Mouse (Mus musculus) left cerebral cortex, adult 18-20 months (tissue): ENCODE measurements around the gene Letm1. TPM values are rescaled to one million over a fixed set of nuclear protein-coding genes. Genes with fewer than 3 reads are reported as not detected.

Experiments used
- total RNA-seq, 2 experiments: library from RNA; stranded (reverse); gene quantifications; 2 replicates each; pipeline ENCODE4 v1.2.3; 2021

Gene Letm1
- total RNA-seq, 2 experiments from 2014 or later, result 97.9 to 104 TPM

Other genes starting within 250 kb of the Letm1 start
- 10 to 100 TPM; 21.8 to 24.2 TPM for gene Fam53a, start 153.2 kb downstream of the Letm1 start, total RNA-seq
- 1 to 10 TPM in 1 of 2 experiments, under 1 TPM in 1; 0.67 to 1.1 TPM for gene Gm9903, start 152.9 kb downstream of the Letm1 start, total RNA-seq
- 10 to 100 TPM; 26.1 to 28.3 TPM for gene Slbp, start 130.2 kb downstream of the Letm1 start, total RNA-seq
- gene Tacc3, start 124.7 kb downstream of the Letm1 start, total RNA-seq, result 1 to 10 TPM; 4.2 to 6.5 TPM
- gene Tmem129, start 124.4 kb downstream of the Letm1 start, total RNA-seq, result 10 to 100 TPM; 26.8 to 28.0 TPM
- 100 to 1,000 TPM; 104 to 116 TPM for gene Fgfr3, start 61.1 kb downstream of the Letm1 start, total RNA-seq
- gene Nsd2, start 37.9 kb upstream of the Letm1 start, total RNA-seq, result 100 to 1,000 TPM; 153 to 164 TPM
- gene Nelfa, start 153.6 kb upstream of the Letm1 start, total RNA-seq, result 10 to 100 TPM; 20.9 to 23.0 TPM
- gene Gm1673, start 200.6 kb upstream of the Letm1 start, total RNA-seq, result 10 to 100 TPM; 81.6 to 83.0 TPM
- 100 to 1,000 TPM; 208 to 236 TPM for gene Nat8l, start 213.2 kb upstream of the Letm1 start, total RNA-seq